Mouse (Mus musculus) cortical plate, adult 2 months (tissue): Measurements from ENCODE around the gene Nnat. TPM values are rescaled to one million over a fixed set of nuclear protein-coding genes. Genes with fewer than 3 reads are reported as not detected.

Source experiments
- H3K27ac ChIP-seq: fragments of 200-500 bp; 2 replicates; pipeline ENCODE4 v1.5.1; 2012; ENCODE audit warnings: low read length, control low read depth, inconsistent platforms; ENCODE audit not compliant: insufficient read depth
- H3K4me1 ChIP-seq: fragments of 200-500 bp; 2 replicates; pipeline ENCODE4 v1.6.1; 2011; ENCODE audit warnings: low read length; ENCODE audit not compliant: control insufficient read depth, insufficient read depth
- H3K4me3 ChIP-seq: fragments of 200-500 bp; 2 replicates; pipeline ENCODE4 v1.5.1; 2011; ENCODE audit warnings: mild to moderate bottlenecking, low read length, control low read depth; ENCODE audit not compliant: insufficient read depth
- CTCF ChIP-seq: fragments of 200-500 bp; IDR thresholded peaks from 2 replicates; pipeline ENCODE4 v1.5.1; 2011; ENCODE audit warnings: mild to moderate bottlenecking, control low read depth, low read length; ENCODE audit not compliant: insufficient read depth; ENCODE audit errors: extremely low read depth
- POLR2A ChIP-seq: fragments of 200-500 bp; IDR thresholded peaks from 2 replicates; pipeline ENCODE4 v1.6.1; 2011; ENCODE audit warnings: mild to moderate bottlenecking, low read length, control low read depth; ENCODE audit not compliant: insufficient read depth; ENCODE audit errors: extremely low read depth
- polyA plus RNA-seq: library from polyadenylated mRNA; depleted of rRNA; stranded (reverse); fragments of >200 nt; gene quantifications from 2 replicates; pipeline ENCODE4 v1.2.3, GENCODE M21; 2012; rRNA removed

Gene Nnat
- polyA plus RNA-seq = 194 and 257 TPM in 2 replicates

- H3K4me1 ChIP-seq = peaks cover 3% of the 10 kb centered on the region; the same call in 1 of the 2 replicates
- peak within 1 kb of the TSS; percentile 40 for H3K4me3 ChIP-seq
- H3K27ac ChIP-seq = no peak within 1 kb of the TSS
- TF ChIP-seq CTCF (no peak), POLR2A (peak; percentile 72; the same call in 1 of the 2 replicates)
These were observed at the start of gene Nnat for GRCm38 (mm10) chr2:157559858-157560257. TSS of gene Nnat (plus strand) at chr2:157560078.

GRCm38 (mm10) chr2:157512859-157513258 is 47.0 kb upstream of the Nnat start:
- Histone ChIP-seq H3K4me3 (no peak overlapping the region), H3K4me1 (peaks cover 5% of the 10 kb centered on the region; the same call in 1 of the 2 replicates), H3K27ac (no peak overlapping the region)
- no peak for TF ChIP-seq POLR2A
- TF ChIP-seq CTCF = no peak

GRCm38 (mm10) chr2:157513737-157514208 is 46.1 kb upstream of the Nnat start:
- H3K27ac ChIP-seq = no peak overlapping the region
- TF ChIP-seq CTCF (no peak), POLR2A (no peak)
- H3K4me1 ChIP-seq = peaks cover 5% of the 10 kb centered on the region; the same call in 1 of the 2 replicates
- H3K4me3 ChIP-seq = no peak overlapping the region

- Histone ChIP-seq H3K4me3 (no peak overlapping the region), H3K27ac (no peak overlapping the region), H3K4me1 (peaks cover 5% of the 10 kb centered on the region; the same call in 1 of the 2 replicates)
- no peak for TF ChIP-seq CTCF
These were observed 45.5 kb upstream of the Nnat start for GRCm38 (mm10) chr2:157514353-157514752.

- peaks cover 9% of the 10 kb centered on the region for H3K4me1 ChIP-seq
- H3K4me3 ChIP-seq = no peak overlapping the region
- TF ChIP-seq CTCF (no peak), POLR2A (no peak)
- H3K27ac ChIP-seq = no peak overlapping the region
These were observed 42.4 kb upstream of the Nnat start for GRCm38 (mm10) chr2:157517526-157517925.

GRCm38 (mm10) chr2:157518451-157518850 is 41.4 kb upstream of the Nnat start:
- Histone ChIP-seq H3K27ac (no peak overlapping the region), H3K4me1 (peaks cover 6% of the 10 kb centered on the region), H3K4me3 (no peak overlapping the region)
- TF ChIP-seq CTCF (no peak), POLR2A (no peak)

GRCm38 (mm10) chr2:157519452-157519851 is 40.4 kb upstream of the Nnat start:
- Histone ChIP-seq H3K4me3 (no peak overlapping the region), H3K27ac (no peak overlapping the region), H3K4me1 (peaks cover 4% of the 10 kb centered on the region)
- no peak for TF ChIP-seq CTCF
- TF ChIP-seq POLR2A = no peak

GRCm38 (mm10) chr2:157520496-157520895 is 39.4 kb upstream of the Nnat start:
- TF ChIP-seq POLR2A = no peak
- TF ChIP-seq CTCF = no peak
- H3K27ac ChIP-seq = no peak overlapping the region
- peaks cover 4% of the 10 kb centered on the region for H3K4me1 ChIP-seq
- H3K4me3 ChIP-seq = no peak overlapping the region

- Histone ChIP-seq H3K4me1 (peaks cover 4% of the 10 kb centered on the region), H3K4me3 (no peak overlapping the region), H3K27ac (no peak overlapping the region)
- no peak for TF ChIP-seq POLR2A
- no peak for TF ChIP-seq CTCF
These were observed 37.3 kb upstream of the Nnat start for GRCm38 (mm10) chr2:157522556-157522955.

- no peak for TF ChIP-seq POLR2A
- TF ChIP-seq CTCF = no peak
- H3K4me3 ChIP-seq = no peak overlapping the region
- no peak overlapping the region for H3K27ac ChIP-seq
- peaks cover 1% of the 10 kb centered on the region; the same call in 1 of the 2 replicates for H3K4me1 ChIP-seq
These were observed 29.6 kb upstream of the Nnat start for GRCm38 (mm10) chr2:157530056-157530955.
